In the genomic region with DNA sequence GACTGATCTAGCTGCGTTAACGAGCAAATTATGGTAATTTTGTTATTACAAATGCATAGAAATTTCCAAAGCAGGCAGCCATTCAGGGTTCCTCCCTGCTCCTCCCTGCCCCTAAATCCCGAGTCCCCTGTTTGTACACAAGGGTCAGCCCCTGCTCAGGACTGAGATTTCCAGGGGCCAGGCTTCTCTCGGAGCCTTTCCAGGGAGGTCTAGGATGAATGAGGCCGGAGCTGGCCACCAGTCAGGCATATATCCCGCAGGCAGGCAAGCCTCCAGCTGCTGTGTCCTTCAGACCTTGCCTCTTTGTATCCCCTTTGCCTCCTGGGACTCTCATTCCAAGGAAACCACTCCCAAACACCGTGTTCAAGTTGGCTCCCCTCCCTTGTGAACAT, we compare ENCODE assay signal across 9 mouse cellular contexts.
A peak's percentile ranks its signal among the peaks of the same experiment; 100 is the strongest.
DNase-seq lines count a peak whose midpoint lies in the region; ATAC-seq and TF ChIP-seq lines count a peak whose summit lies in the region.
"Had no signal": no experiment of that assay in that cellular context is flagged by ENCODE, and none has a peak within 500 bp of the region (broad histone marks: within the 10 kb centered on the region; RNA-seq: fewer than 3 reads in every experiment).

No protein-coding gene starts in this region.

- H3K4me2 ChIP-seq in heart, embryonic 12.5 days, result peak overlapping the region; percentile 85
- peak overlapping the region; percentile 71 for H3K4me2 ChIP-seq in hindbrain, embryonic 13.5 days
- peak overlapping the region; percentile 75 for H3K4me2 ChIP-seq in midbrain, embryonic 13.5 days (replicated peaks)

- H3K4me1 ChIP-seq in heart, embryonic 12.5 days (replicated peaks), result peaks cover 11% of the 10 kb centered on the region; the same call in 1 of the 2 replicates
- no peaks in the 10 kb centered on the region for H3K4me1 ChIP-seq in heart, adult 2 months (ENCODE audit: control insufficient read depth, insufficient read depth, low read length)
- peaks cover 21% of the 10 kb centered on the region for H3K4me1 ChIP-seq in embryonic facial prominence, embryonic 10.5 days
- peaks cover 48% of the 10 kb centered on the region for H3K4me1 ChIP-seq in hindbrain, embryonic 13.5 days (replicated peaks)
- H3K4me1 ChIP-seq in midbrain, embryonic 13.5 days (replicated peaks), result peaks cover 31% of the 10 kb centered on the region

- H3K9ac ChIP-seq in heart, embryonic 12.5 days, result peak overlapping the region; percentile 60
- no peak overlapping the region for H3K9ac ChIP-seq in heart, adult 2 months (ENCODE audit: low read depth, low read length)
- H3K9ac ChIP-seq in hindbrain, embryonic 13.5 days, result peak overlapping the region; percentile 78
- H3K9ac ChIP-seq in midbrain, embryonic 13.5 days (replicated peaks), result peak overlapping the region; percentile 66

- peaks cover 45% of the 10 kb centered on the region for H3K27me3 ChIP-seq in heart, embryonic 12.5 days (replicated peaks)
- H3K27me3 ChIP-seq in heart, adult 2 months (ENCODE audit: control insufficient read depth, insufficient read depth, low read length), result peaks cover 2% of the 10 kb centered on the region; the same call in 1 of the 2 replicates
- peaks cover 58% of the 10 kb centered on the region for H3K27me3 ChIP-seq in embryonic facial prominence, embryonic 10.5 days (replicated peaks; ENCODE audit: low read depth, poor library complexity, severe bottlenecking)
- H3K27me3 ChIP-seq in hindbrain, embryonic 13.5 days, result peaks cover 33% of the 10 kb centered on the region
- H3K27me3 ChIP-seq in midbrain, embryonic 13.5 days, result peaks cover 41% of the 10 kb centered on the region

- no peak overlapping the region for H3K27ac ChIP-seq in heart, embryonic 12.5 days (ENCODE audit: poor library complexity, severe bottlenecking)
- H3K27ac ChIP-seq in heart, adult 2 months, result no peak overlapping the region
- peak overlapping the region; percentile 80; the same call in 1 of the 2 replicates for H3K27ac ChIP-seq in embryonic facial prominence, embryonic 10.5 days (replicated peaks)
- H3K27ac ChIP-seq in hindbrain, embryonic 13.5 days, result peak overlapping the region; percentile 93
- peak overlapping the region; percentile 89 for H3K27ac ChIP-seq in midbrain, embryonic 13.5 days

- no peak for TF ChIP-seq CTCF in heart, adult 2 months (IDR thresholded peaks at IDR 0.05)

- no peak for TF ChIP-seq EP300 in heart, adult 2 months (IDR thresholded peaks at IDR 0.05; ENCODE audit: insufficient read depth, low read depth, low read length)

- no peak for DNase-seq in heart, adult 2 months
- DNase-seq in embryonic facial prominence, embryonic 10.5 days (ENCODE audit: low spot score), result no peak
- no peak for DNase-seq in right cerebral cortex, postnatal 25 days
- no peak for DNase-seq in frontal cortex, postnatal 10 days (ENCODE audit: low spot score in 2 of 2)
- no peak for DNase-seq in cerebellum, adult 9-10 months
- DNase-seq: layer of hippocampus, adult 9-11 months had no signal

- TF ChIP-seq POLR2A in heart, adult 2 months (IDR thresholded peaks at IDR 0.05; ENCODE audit: insufficient read depth, low read depth, low read length), result no peak

- no peaks in the 10 kb centered on the region for H3K9me3 ChIP-seq in heart, embryonic 12.5 days (replicated peaks)
- H3K9me3 ChIP-seq in embryonic facial prominence, embryonic 10.5 days, result no peaks in the 10 kb centered on the region
- no peaks in the 10 kb centered on the region for H3K9me3 ChIP-seq in hindbrain, embryonic 13.5 days
- no peaks in the 10 kb centered on the region for H3K9me3 ChIP-seq in midbrain, embryonic 13.5 days

- 12% methylated on average over 7 of the region's 7 CpGs for WGBS in heart, embryonic 12.5 days
- 13% methylated on average over 7 of the region's 7 CpGs for WGBS in heart, adult 2 months
- 4% methylated on average over 7 of the region's 7 CpGs for WGBS in embryonic facial prominence, embryonic 10.5 days
- 3% methylated on average over 7 of the region's 7 CpGs for WGBS in hindbrain, embryonic 13.5 days
- WGBS in midbrain, embryonic 13.5 days, result 4% methylated on average over 7 of the region's 7 CpGs

- ATAC-seq in heart, embryonic 12.5 days (ENCODE audit: insufficient number of reproducible peaks, low FRiP score), result no peak
- ATAC-seq in hindbrain, embryonic 13.5 days (ENCODE audit: low FRiP score), result peak; percentile 46
- peak; percentile 58 for ATAC-seq in midbrain, embryonic 13.5 days

- intact Hi-C loops in heart, adult 2 months (cut with DNase I), result no loop called here

- H3K79me2 ChIP-seq in heart, adult 2 months (replicated peaks; ENCODE audit: control insufficient read depth, insufficient read depth, low read length), result no peaks in the 10 kb centered on the region

- H3K4me3 ChIP-seq in heart, embryonic 12.5 days, result peak overlapping the region; percentile 47
- no peak overlapping the region for H3K4me3 ChIP-seq in heart, adult 2 months
- peak overlapping the region; percentile 64 for H3K4me3 ChIP-seq in embryonic facial prominence, embryonic 10.5 days
- peak overlapping the region; percentile 34 for H3K4me3 ChIP-seq in hindbrain, embryonic 13.5 days
- peak overlapping the region; percentile 40 for H3K4me3 ChIP-seq in midbrain, embryonic 13.5 days (replicated peaks)

- no peaks in the 10 kb centered on the region for H3K36me3 ChIP-seq in heart, embryonic 12.5 days
- no peaks in the 10 kb centered on the region for H3K36me3 ChIP-seq in heart, adult 2 months (ENCODE audit: control insufficient read depth, insufficient read depth, low read length)
- H3K36me3 ChIP-seq in embryonic facial prominence, embryonic 10.5 days (replicated peaks), result no peaks in the 10 kb centered on the region
- H3K36me3 ChIP-seq in hindbrain, embryonic 13.5 days, result no peaks in the 10 kb centered on the region
- no peaks in the 10 kb centered on the region for H3K36me3 ChIP-seq in midbrain, embryonic 13.5 days

Comparison
In these comparisons a context has a peak if more than half of its experiments do, and no peak if none do; other contexts are left out.
1. H3K27ac ChIP-seq: peak in embryonic facial prominence, embryonic 10.5 days (single experiment), hindbrain, embryonic 13.5 days (single experiment) and midbrain, embryonic 13.5 days (single experiment); none in heart, embryonic 12.5 days (single experiment) and heart, adult 2 months (single experiment).
2. Peak in every context shown above with its lines, with median percentiles within 50 percentile points of each other: H3K4me2 ChIP-seq.